Mouse (Mus musculus): Measurements from ENCODE around the gene Epb41l1.

Epb41l1 gene

DNA sequence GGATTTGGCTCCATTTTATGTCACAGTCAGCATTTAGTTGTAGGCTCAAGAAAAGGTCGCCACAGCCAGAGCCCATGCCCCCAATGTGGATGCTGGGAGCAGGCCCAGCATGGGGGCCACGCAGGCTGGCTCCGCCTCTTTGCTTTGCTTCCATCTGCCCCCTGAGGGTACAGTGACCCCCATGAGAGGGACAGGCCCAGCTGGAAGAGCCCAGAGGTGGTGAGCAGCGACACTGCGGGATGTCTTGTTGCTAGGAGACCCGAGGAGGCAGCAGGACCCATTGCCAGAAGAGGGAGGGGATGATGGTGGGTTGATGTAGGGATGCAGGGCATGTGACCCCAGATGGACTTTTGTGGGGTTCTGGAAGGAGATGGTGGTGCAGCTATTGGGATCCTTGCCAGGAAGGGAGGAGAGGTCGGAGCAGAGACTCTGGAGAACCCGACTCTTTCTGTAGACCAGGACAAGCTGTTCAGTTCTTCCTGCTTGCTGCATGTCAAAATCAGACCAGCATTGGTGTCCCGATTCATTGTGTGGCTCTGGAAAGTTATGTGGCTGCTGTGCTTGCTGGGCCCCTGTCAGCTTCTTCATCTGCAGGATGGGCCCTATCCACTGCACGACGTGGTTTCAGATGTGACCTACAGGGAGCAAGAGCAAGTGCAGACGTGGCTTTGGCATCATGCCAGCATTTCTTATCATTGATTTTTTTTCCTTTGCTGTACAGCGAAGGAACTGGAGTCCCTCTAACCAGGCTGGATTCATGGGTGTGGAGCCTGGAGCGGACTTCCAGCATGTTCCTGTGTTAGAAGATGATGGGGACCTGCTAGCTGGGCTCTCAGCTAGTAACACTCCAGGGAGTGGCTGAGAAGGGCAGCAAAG, 41.7 kb downstream of the Epb41l1 start:
- DNase-seq: no peak

DNA sequence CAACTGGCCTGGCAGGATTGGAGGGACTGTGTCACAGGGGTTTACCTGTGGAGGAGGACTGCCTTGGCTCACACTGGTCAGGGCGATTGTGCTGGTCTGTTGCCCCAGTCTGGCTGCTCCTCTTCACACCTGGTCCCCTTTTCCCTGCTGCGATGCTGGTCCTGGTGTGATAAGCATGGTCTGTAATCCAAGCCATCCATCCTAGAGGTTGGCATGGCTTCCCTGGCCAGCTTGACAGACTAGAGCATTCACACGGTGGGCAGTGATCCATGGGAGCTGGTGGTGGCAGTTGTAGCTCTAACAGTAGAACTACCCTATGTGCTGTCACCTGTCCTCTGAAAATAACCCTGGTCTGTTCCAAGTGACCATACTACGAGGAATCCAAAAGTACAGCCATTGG, 43.7 kb downstream of the Epb41l1 start:
- peak; percentile 47 to 59 for DNase-seq

DNA sequence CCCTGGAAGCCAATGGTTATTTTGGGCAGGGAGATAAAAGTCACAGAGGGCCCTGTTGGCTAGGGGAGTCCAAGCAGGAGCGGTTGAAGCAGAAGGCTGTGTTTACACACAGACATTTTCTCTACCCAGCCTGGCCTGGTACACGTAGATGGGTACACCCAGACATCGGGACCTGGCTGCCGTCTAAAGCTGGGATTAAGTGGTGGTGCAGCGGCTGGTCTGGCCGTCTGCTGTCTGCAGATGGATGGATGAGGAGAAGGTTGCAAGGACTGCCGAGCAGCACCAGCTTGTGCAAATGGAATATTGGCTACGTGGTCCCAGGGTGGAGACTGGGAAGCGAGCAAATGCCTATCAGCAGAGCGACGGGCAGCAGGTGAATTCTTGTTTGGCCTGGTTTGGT, 46.8 kb downstream of the Epb41l1 start:
- no peak for DNase-seq

DNA sequence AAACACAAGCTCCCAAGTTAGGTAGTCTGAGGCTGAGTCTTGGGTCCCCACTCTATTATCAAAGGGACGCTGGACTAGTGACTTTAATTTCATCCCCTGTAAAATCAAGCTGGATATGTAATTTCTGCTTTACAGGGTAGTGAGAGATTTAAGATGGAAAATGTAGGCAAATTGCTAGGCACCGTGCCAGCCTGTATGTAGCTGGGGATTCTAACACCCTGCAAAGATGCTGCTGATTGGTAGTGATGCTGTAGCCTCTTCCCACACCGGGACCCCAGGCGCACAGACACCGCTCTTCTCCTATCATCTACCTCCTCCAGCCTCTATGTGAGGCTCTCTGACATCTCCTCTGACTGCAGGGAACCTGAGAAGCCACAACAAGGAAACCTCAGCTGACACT, 48.2 kb downstream of the Epb41l1 start:
- no peak for DNase-seq

DNA sequence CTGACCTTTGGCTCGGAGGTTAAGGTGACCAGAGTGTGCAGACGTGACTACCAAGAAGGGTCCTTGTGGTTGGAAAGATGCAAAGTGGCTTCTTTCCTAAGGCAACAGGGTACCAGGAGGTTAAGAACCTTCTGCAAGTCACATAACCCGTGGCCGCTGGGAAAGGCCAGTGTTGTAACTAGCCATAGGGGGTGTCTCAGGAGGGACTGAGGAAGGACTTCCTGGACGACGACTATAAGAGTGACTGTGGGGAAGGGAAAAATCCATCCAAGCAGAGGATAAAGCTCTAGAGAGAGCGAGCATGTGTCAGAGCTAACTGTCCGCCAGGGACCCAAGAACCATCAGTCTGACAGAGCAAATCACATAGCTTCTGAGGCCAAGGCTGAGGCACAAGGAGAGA, 48.8 kb downstream of the Epb41l1 start:
- no peak for DNase-seq

DNA sequence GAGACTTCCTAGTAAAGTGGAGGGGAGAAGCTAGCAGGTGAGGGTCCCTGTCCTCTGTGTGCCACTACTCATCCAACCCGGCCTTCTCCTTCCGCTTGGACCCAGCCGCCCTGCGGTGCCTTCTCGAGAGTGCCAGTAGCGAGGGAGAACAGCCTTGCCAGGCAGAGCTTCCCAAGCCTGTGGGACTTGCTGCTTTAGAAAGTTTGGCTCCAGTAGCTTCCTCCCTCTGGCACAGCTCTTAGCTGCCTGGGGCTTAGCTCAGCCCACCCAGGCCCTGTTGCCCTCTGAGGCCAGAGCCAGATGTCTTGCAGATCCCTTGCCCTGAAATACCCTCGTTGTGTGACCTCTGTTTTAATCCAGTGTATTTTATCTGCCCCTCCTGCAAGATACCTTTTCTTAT, 50.2 kb downstream of the Epb41l1 start:
- DNase-seq: no peak

DNA sequence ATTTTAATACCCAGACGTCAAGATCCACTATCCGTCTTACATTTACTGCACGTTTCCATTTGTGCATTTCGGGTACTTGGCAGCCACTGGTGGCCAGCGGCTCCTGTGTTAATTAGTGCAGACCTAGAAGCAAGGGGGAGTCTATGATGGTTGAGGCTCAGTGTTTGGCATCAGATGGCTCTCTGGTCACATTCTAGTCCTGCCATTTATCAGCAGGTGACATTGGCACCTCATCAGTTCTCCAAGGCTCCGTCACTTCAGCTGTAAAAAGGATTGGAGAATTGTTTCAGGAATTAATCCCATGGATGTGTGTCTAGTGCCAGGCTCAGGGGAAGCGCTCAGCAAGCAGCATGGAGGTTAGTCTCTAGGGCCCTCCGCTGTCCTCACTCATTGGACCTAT, 51.6 kb downstream of the Epb41l1 start:
- no peak for DNase-seq

DNA sequence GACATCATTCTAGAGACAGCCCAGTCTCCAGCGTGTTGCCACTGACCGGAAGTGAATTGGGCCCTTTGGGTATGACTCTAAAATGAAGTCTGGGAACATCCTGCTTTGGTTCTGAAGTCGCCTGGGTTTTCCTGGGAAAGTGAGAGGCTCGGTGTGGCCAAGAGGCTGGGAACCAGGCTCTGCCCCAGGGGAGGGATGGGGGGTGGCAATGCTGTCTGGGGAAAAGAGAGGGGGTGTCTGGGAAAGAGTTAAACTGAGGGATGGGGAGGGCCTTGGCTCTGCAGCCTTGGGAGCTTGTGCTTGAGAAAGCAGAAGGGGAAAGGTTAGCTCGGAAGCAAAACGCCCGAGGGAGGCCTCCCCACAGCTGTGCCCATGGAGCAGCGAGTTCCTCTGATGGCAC, 53.0 kb downstream of the Epb41l1 start:
- DNase-seq: no peak

DNA sequence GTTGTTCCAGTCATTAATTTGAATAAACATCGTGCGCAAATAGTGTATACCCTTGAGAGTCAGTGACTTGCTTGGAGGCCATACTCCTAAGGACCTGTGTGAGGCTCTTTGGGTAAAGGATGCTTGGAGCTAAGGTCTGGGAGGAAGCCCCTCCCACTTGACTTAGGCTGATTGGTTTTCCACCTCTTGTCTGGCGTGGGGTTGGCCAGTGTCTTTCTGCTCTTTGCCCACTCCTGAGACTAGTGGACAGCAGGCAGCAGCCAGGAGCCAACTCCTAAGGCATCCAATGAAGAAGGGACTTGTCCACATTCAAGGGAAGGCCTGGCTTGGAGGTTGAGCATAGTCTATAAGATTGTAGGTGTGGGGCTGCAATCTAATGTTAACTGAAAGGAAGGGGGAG, 53.4 kb downstream of the Epb41l1 start:
- DNase-seq: no peak

DNA sequence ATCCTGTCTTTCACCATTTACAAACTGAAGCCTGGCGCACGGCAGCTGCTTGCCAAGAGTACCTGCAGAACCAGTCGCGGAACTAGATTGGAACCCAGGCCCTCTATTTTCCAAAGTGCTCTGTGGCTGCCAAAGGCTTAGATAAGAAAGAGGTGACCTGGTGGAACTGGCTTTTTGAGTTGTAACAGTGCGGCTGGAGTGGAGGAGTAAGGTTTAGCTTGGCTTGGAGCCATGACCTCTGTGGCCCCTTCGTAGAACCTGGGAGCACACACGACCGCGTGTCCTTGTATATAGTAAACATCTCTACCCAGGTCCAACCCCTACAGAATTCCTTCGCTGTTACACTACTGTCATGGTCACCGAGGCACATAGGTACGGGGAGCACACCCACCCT, 54.2 kb downstream of the Epb41l1 start:
- no peak for DNase-seq

DNA sequence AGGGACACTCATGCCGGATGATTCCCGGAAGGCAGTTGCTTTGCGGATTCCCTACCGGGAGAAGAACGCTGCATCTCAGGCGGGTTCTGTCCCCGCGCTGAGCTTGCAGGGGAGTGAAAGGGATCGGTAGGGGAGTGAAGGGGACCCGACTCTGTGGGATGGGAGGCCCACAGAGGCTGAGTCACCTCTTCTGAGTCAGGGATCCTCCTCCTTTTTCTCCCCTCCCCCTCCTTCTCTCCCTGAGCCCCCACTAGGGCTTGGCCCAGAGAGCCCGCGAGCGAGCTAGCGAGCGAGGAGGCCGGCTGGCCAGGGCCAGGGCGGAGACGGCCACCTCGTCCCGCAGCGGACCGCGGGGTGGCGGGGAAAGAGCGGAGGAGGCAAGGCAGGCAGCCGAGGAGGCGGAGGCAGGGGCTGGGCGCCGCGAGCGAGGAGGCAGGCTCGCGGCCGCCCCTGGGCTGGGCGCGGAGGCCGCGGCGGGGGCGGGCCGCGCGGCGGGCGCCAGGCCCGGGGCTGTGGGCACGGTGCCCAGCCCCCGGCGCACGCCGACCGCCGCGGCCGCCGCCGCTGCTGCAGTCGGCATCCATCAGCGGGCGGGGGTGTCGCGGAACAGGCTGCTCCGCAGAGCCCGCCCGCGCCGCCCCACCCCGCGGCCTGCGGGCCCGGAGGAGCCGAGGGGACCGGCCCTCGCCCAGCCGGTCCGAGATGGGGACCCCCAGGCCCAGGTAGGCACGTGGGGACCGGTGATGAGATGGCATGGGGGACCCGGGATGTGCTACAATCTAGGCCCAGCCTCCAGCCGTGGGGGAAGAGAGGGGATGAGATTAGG, 54.8 kb downstream of the Epb41l1 start:
- peak; percentile 85 for DNase-seq

DNA sequence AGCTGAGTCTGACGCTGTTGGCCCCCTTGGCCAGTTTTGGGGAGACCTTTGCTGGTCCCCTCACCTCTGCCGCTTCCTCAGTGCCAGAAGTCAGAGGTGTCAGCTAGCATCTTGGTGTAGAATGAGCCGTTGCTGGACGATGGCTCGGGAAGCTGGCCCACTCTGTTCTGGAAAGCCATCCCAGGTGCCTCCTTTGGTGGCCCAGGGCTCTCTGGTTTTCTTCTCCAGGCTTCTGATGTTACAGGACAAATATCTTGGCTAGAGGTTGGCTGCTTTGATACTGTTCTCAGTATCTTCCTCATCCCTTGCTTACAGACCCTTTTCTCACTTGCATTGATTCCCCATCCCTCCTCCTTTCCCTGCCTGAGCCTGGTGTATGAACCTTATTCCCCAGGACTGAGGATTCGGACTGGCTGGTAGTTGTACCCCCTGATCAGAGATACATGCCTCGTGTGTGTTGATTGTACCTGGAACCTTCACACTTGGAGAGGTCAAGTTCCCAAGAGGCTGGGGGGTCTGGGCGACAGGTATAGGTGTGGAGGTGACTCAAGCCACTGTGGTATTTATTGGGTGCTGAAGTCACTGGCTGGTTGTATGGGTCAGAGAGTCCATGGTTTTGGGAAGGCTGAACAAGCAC, 55.5 kb downstream of the Epb41l1 start:
- DNase-seq: no peak

DNA sequence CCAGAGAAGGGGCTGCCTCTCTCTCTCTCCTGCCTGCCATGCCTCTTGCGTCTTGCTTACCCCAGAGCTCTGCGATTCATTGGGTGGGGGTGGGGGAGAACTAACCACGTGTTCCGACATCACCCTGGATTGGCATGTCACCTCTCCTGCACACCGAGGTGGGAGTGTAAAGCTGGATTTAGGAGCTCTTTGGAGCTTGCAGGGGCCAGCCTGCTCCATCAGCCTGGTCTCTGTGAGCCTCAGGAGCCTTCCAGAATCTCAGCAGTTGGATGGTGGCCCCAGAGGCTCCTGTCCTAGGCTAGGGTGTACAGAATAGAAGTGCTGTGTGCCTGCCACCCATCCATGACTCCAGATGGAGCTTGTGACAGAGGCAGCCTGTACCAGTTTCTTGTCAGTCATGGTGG, 56.0 kb downstream of the Epb41l1 start:
- peak in 1 of 2 experiments; percentile 58 for DNase-seq

DNA sequence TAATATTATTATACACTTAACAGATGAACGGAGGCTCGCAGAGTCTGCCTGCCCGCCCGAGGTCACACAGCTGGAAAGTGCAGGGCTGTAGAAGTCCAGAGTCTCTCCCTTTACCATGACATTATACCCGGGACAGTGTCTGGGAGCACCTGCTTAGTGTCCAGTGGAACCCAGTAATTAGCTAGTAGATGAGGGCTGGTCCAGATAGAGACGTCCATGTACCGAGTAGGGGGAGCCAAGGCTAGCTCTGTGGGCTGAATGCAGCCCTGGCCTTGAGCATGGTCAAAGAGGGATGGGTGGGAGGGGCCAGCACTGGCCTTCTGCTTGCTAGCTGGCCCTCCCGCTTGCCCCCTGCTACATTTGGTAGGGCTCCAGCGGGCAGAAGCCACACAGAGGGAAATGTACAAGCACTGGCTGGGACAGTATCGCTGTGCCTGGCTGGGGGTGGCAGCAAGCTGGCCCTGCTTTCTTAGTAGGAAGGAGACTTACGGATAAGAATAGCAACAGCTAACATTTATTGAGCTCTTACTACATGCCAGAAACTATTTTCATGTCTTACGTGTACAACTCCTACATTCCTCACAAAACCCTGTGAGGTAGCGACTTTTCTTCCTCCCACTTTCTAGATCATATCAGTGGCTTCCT, 57.5 kb downstream of the Epb41l1 start:
- DNase-seq: peak; percentile 78 to 85

DNA sequence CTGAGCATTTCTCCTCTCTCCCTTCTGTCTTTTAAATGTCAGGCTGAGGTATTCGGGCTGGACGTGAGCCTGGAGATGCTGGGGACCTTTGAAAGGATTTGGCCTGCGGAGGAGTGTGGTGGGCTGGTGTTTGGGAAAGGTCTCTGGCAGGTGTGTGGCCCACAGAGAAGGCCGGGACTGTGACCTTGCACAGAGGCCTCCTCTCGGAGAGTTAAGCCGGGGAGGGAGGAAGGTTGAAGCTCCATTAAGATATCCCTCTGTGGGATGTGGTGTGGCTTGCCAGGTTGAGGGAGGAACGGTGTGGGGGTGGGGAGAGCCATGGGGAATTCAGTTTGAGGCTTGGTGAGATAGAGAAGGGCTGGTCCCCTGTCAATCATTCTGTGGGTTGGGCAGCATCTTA, 59.1 kb downstream of the Epb41l1 start:
- peak; percentile 54 to 57 for DNase-seq

DNA sequence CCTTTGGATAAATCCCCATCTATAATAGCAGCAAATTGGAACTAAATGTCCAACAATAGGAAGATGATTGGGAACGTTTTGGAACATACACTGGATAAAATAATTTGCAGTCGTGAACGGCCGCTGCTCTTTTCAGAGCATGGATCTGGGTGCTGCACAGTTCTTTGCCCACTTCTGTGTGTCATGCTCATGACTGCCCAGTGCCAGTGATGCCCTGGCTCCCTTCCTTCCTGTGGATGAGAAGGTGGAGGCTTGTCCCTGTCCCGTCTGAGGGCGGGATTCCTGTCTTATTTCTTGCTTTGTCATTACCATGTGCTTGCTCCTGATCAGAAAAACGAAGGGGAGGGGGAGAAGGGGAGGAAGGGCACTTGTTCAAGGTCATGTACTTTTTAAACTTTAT, 59.6 kb downstream of the Epb41l1 start:
- DNase-seq: no peak

DNA sequence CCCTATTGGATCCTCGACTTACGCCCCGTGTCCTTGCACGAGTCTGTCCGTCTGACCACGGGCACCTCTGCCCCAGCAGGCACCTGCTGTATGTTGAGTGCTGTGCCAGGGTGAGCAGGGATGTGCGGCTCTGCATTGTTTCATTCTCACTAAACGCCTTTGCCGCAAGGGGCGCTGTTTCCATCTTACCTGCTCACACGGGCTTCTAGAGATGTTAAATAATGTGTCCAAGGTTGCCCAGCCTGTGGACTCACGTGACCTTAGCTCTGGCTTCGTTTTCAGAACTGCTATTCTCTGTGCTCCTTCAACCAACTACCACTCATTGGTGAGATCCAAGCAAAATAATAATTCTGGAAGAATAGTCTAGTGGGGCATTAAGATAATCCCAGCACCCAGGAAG, 61.6 kb downstream of the Epb41l1 start:
- DNase-seq: peak; percentile 76 to 78

DNA sequence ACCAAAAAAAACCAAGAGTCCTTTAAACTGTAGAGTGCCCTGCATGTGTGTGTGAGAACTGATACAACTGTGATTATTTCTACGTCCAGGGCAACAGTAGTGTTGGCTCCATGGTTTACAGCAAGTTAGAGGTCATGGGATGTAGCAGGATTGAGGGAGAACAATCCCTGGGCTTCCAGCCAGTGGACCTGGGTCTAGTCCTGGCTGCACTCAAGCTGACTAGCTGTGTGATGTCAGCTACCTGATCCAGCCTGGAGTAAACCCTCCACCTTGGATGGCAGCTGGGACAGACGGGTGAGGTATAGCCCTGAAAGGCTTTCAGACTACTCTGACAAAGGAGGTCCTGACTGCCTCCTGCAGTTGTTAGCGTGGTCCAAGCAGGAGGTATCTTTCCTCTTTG, 62.1 kb downstream of the Epb41l1 start:
- DNase-seq: peak in 1 of 2 experiments; percentile 46

DNA sequence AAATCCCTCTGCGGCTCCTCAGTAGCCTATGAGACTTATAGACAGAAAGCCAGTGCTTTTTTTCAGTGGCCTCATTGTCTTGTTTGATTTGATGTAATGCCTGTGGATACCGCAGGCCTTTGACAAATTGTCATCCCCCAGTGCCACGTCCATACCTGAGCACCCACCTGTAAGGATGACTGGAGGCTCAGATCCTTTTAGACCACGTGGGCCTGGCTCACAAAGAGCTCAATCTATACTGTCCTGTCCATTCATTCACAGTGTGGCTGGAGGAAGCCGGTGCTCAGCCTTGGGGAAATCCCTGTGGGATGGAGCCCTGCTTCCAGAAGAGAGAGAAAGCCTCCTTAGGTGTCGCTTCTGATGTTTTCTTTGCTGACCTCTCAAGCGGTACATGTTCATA, 62.5 kb downstream of the Epb41l1 start:
- DNase-seq: no peak

DNA sequence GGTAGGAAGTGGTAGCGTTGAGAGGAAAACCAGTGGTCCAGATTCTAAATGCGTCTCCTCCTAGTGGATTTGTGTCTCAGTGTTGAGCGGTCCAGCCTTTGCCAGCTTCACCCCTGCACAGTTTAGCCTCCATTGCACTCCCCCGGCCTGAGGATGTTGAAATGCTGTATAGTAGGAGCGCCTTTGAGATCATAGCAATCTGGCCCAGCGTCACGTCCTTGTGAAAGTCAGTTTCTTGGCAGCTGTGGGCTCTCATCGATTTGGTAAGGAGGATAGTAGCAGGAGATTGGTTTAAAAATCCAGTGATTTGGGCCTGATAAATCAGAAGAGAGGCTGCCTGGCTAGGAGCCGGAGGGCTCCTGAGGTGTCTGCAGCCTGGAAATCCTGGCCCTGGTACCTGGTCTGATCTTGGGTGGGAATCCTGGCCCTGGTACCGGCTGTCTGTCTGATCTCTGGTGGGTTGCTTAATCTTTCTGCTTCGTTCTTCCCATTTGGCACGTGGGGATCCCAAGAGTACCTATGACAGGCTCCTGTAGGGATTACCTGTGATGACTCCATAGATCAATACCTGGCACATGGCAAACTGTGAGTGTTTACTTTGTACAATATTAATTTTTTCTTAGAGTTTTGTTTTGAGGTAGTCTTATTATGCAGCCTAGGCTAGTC, 65.5 kb downstream of the Epb41l1 start:
- no peak for DNase-seq

DNA sequence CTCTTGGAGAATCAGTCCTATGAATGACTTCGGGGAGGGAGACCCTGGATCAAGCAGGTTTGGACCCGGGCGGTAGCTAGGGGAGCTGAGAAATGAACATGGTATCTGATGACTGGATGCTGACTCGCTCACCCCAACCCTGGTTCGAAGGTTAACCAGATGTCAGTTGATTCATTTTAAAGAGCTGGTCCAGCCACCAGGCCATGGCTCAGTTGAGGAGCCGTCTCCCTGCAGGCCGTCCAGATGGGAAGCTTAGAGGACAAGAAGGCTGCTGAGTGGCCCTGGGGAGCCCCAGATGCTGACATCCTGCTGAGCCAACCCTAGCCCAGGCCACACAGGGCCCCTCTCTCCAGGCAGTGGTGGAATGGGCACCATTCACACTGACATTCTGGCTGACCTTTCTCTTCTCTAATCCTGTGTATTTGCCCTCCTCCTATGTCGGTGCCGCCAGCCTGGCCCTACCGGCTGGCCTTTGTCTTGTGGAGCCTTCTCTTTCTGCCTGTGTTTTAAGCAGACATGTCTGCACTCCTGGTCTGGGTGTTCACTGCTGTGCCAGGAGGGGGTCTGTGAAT, 67.0 kb downstream of the Epb41l1 start:
- DNase-seq: peak in 1 of 2 experiments; percentile 33

DNA sequence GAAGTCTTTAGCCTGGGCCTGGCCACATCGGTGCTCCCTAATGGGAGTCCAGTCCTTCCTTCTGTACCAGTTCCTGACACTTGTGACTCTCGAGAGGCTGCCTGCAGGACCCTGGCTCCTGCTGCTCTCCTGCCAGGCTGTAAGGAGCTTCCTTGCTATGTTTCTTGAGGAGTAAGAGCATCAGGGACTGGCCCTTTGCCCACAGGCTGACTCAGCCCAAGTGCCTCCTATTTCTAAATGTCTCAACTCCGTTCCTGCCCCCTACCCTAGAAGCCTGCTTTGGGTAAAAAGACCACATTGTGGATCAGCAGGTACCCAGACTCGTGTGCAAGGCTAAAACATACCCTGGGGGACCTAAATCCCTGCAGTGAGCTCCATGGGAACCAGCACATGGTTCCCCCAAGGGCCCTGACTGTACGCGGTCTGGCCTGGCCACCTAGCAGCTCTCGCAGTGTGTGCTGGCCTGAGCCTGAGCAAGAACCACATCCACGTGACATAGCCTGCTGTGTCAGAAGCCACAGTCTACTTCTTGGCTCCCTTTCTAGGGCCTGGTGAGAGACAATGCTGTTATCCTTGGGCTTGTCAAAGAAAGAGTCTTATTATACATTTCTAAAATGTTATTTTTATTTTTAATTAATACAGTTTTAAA, 67.6 kb downstream of the Epb41l1 start:
- DNase-seq: peak; percentile 73 to 81
